Mouse (Mus musculus): ENCODE results near the gene H1f0. TPM values are rescaled to one million over a fixed set of nuclear protein-coding genes. Genes with fewer than 3 reads are reported as not detected.
"Not testable (repeated sequence)": the region's sequence is repeated elsewhere in the genome, so short reads cannot be mapped to it uniquely, and the experiment has no call there.

H1f0 gene
- polyA plus RNA-seq, 1 experiment: 153 TPM

GRCm38 (mm10) chr15:78995916-78996315 is 32.3 kb upstream of the H1f0 start:
- peaks cover 22% of the 10 kb centered on the region for H3K4me1 ChIP-seq (ENCODE audit: control insufficient read depth, insufficient read depth, insufficient read length, low read length)
- no peak overlapping the region for H3K27ac ChIP-seq (replicated peaks; ENCODE audit: low read depth, low read length)
- H3K4me3 ChIP-seq (ENCODE audit: insufficient read depth, low read depth, low read length): no peak overlapping the region

GRCm38 (mm10) chr15:78996663-78997062 is 31.6 kb upstream of the H1f0 start:
- peaks cover 22% of the 10 kb centered on the region for H3K4me1 ChIP-seq (ENCODE audit: control insufficient read depth, insufficient read depth, insufficient read length, low read length)
- H3K27ac ChIP-seq (replicated peaks; ENCODE audit: low read depth, low read length): no peak overlapping the region
- no peak overlapping the region for H3K4me3 ChIP-seq (ENCODE audit: insufficient read depth, low read depth, low read length)

GRCm38 (mm10) chr15:78998348-78998747 is 29.9 kb upstream of the H1f0 start:
- Histone ChIP-seq H3K27ac (replicated peaks; ENCODE audit: low read depth, low read length) (no peak overlapping the region), H3K4me1 (ENCODE audit: control insufficient read depth, insufficient read depth, insufficient read length, low read length) (peaks cover 22% of the 10 kb centered on the region)

GRCm38 (mm10) chr15:78999586-78999985 is 28.7 kb upstream of the H1f0 start:
- no peak overlapping the region for H3K27ac ChIP-seq (replicated peaks; ENCODE audit: low read depth, low read length)
- H3K4me1 ChIP-seq (ENCODE audit: control insufficient read depth, insufficient read depth, insufficient read length, low read length): peaks cover 22% of the 10 kb centered on the region
- no peak overlapping the region for H3K4me3 ChIP-seq (ENCODE audit: insufficient read depth, low read depth, low read length)

More at GRCm38 (mm10) chr15:78998348-78998747, 29.9 kb upstream of the H1f0 start:
- H3K4me3 ChIP-seq (ENCODE audit: insufficient read depth, low read depth, low read length): no peak overlapping the region

GRCm38 (mm10) chr15:79000357-79000791 is 27.9 kb upstream of the H1f0 start:
- no peak overlapping the region for H3K4me3 ChIP-seq (ENCODE audit: insufficient read depth, low read depth, low read length)
- H3K4me1 ChIP-seq (ENCODE audit: control insufficient read depth, insufficient read depth, insufficient read length, low read length): peaks cover 20% of the 10 kb centered on the region
- no peak overlapping the region for H3K27ac ChIP-seq (replicated peaks; ENCODE audit: low read depth, low read length)

- peaks cover 10% of the 10 kb centered on the region; the same call in 1 of the 2 replicates for H3K4me1 ChIP-seq (ENCODE audit: control insufficient read depth, insufficient read depth, insufficient read length, low read length)
- no peak overlapping the region for H3K27ac ChIP-seq (replicated peaks; ENCODE audit: low read depth, low read length)
- H3K4me3 ChIP-seq (ENCODE audit: insufficient read depth, low read depth, low read length): no peak overlapping the region
These were observed 26.7 kb upstream of the H1f0 start for GRCm38 (mm10) chr15:79001559-79001958.

GRCm38 (mm10) chr15:79002036-79002435 is 26.2 kb upstream of the H1f0 start:
- Histone ChIP-seq H3K4me3 (ENCODE audit: insufficient read depth, low read depth, low read length) (no peak overlapping the region), H3K27ac (replicated peaks; ENCODE audit: low read depth, low read length) (no peak overlapping the region), H3K4me1 (ENCODE audit: control insufficient read depth, insufficient read depth, insufficient read length, low read length) (peaks cover 8% of the 10 kb centered on the region; the same call in 1 of the 2 replicates)

- H3K4me3 ChIP-seq (ENCODE audit: insufficient read depth, low read depth, low read length): no peak overlapping the region
- peaks cover 8% of the 10 kb centered on the region; the same call in 1 of the 2 replicates for H3K4me1 ChIP-seq (ENCODE audit: control insufficient read depth, insufficient read depth, insufficient read length, low read length)
- no peak overlapping the region for H3K27ac ChIP-seq (replicated peaks; ENCODE audit: low read depth, low read length)
These were observed 25.2 kb upstream of the H1f0 start for GRCm38 (mm10) chr15:79003079-79003478.

- Histone ChIP-seq H3K4me1 (ENCODE audit: control insufficient read depth, insufficient read depth, insufficient read length, low read length) (no peaks in the 10 kb centered on the region), H3K4me3 (ENCODE audit: insufficient read depth, low read depth, low read length) (no peak overlapping the region), H3K27ac (replicated peaks; ENCODE audit: low read depth, low read length) (no peak overlapping the region)
These were observed 22.7 kb upstream of the H1f0 start for GRCm38 (mm10) chr15:79005581-79005980.

- Histone ChIP-seq H3K4me3 (ENCODE audit: insufficient read depth, low read depth, low read length) (no peak overlapping the region), H3K27ac (replicated peaks; ENCODE audit: low read depth, low read length) (no peak overlapping the region), H3K4me1 (ENCODE audit: control insufficient read depth, insufficient read depth, insufficient read length, low read length) (no peaks in the 10 kb centered on the region)
These were observed 21.6 kb upstream of the H1f0 start for GRCm38 (mm10) chr15:79006638-79007037.

- Histone ChIP-seq H3K27ac (replicated peaks; ENCODE audit: low read depth, low read length) (no peak overlapping the region), H3K4me1 (ENCODE audit: control insufficient read depth, insufficient read depth, insufficient read length, low read length) (no peaks in the 10 kb centered on the region)
These were observed 21.2 kb upstream of the H1f0 start for GRCm38 (mm10) chr15:79007059-79007458.

GRCm38 (mm10) chr15:79007836-79008235 is 20.4 kb upstream of the H1f0 start:
- not testable (repeated sequence) for H3K4me1 ChIP-seq (ENCODE audit: control insufficient read depth, insufficient read depth, insufficient read length, low read length); H3K27ac ChIP-seq (replicated peaks; ENCODE audit: low read depth, low read length); H3K4me3 ChIP-seq (ENCODE audit: insufficient read depth, low read depth, low read length)

More at GRCm38 (mm10) chr15:79007059-79007458, 21.2 kb upstream of the H1f0 start:
- H3K4me3 ChIP-seq (ENCODE audit: insufficient read depth, low read depth, low read length): no peak overlapping the region

- Histone ChIP-seq H3K27ac (replicated peaks; ENCODE audit: low read depth, low read length) (no peak overlapping the region), H3K4me1 (ENCODE audit: control insufficient read depth, insufficient read depth, insufficient read length, low read length) (no peaks in the 10 kb centered on the region), H3K4me3 (ENCODE audit: insufficient read depth, low read depth, low read length) (no peak overlapping the region)
These were observed 18.5 kb upstream of the H1f0 start for GRCm38 (mm10) chr15:79009734-79010133.

- Histone ChIP-seq H3K27ac (replicated peaks; ENCODE audit: low read depth, low read length) (no peak overlapping the region), H3K4me3 (ENCODE audit: insufficient read depth, low read depth, low read length) (no peak overlapping the region), H3K4me1 (ENCODE audit: control insufficient read depth, insufficient read depth, insufficient read length, low read length) (no peaks in the 10 kb centered on the region)
These were observed 16.7 kb upstream of the H1f0 start for GRCm38 (mm10) chr15:79011550-79011949.

- Histone ChIP-seq H3K4me3 (ENCODE audit: insufficient read depth, low read depth, low read length) (no peak overlapping the region), H3K4me1 (ENCODE audit: control insufficient read depth, insufficient read depth, insufficient read length, low read length) (no peaks in the 10 kb centered on the region), H3K27ac (replicated peaks; ENCODE audit: low read depth, low read length) (no peak overlapping the region)
These were observed 14.9 kb upstream of the H1f0 start for GRCm38 (mm10) chr15:79013382-79013781.

- Histone ChIP-seq H3K4me1 (ENCODE audit: control insufficient read depth, insufficient read depth, insufficient read length, low read length) (peaks cover 5% of the 10 kb centered on the region), H3K4me3 (ENCODE audit: insufficient read depth, low read depth, low read length) (no peak overlapping the region), H3K27ac (replicated peaks; ENCODE audit: low read depth, low read length) (no peak overlapping the region)
These were observed 10.1 kb upstream of the H1f0 start for GRCm38 (mm10) chr15:79018191-79018590.
